Mouse (Mus musculus): ENCODE data around the gene Arid1b.
"Not testable (repeated sequence)": the region's sequence is repeated elsewhere in the genome, so short reads cannot be mapped to it uniquely, and the experiment has no call there.

Arid1b gene

GRCm38 (mm10) chr17:5059092-5059601 lies 65.0 kb downstream of the Arid1b start:
- DNase-seq: no peak

- DNase-seq: no peak
Measured at GRCm38 (mm10) chr17:5060515-5061084, 66.5 kb downstream of the Arid1b start.

DNA sequence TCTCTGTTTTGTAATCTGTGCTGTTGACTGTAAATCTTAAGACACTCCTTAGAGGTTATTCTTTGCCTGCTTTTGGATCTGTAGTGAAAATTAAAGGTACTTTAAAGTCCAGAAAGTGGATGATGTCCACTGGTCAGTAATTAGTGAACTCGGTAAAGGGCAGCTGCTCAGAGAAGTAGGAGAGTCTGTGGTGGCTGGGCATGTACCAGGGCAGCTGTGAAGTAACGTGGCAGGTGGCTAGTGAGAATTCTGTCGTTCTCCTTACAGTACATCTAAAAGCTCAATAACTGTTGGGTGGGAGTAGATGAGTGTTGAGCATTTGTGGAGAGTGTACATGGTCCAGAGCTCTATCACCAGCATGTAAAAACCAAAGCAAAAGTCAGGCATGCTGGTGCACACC lies 67.1 kb downstream of the Arid1b start:
- no peak for DNase-seq

- DNase-seq: no peak
Measured at GRCm38 (mm10) chr17:5061593-5061992, 67.5 kb downstream of the Arid1b start.

GRCm38 (mm10) chr17:5063471-5064176 lies 69.5 kb downstream of the Arid1b start:
- DNase-seq: no peak

GRCm38 (mm10) chr17:5064777-5065176 lies 70.6 kb downstream of the Arid1b start:
- DNase-seq: no peak

GRCm38 (mm10) chr17:5065270-5065669 lies 71.1 kb downstream of the Arid1b start:
- no peak for DNase-seq

DNA sequence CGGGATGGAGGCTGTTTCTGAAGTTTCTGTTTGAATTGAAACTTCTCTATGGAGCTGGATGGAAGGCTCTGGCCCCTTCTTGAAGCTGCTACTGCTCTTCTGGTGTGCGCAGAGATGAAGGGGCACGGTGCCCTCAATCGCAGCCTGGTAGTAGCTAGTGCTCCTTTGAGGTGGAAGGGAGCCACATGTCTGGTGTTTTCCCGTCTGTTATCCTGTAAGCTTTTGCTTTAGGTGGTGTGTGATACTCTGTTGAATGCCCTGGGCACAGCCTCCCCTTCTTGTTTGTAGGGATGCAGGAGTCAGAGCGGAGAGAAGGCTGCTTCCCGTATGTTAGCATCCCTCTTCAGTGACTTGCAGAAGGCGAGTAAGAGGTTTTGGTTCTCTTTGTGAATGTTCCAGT lies 72.7 kb downstream of the Arid1b start:
- no peak for DNase-seq

DNA sequence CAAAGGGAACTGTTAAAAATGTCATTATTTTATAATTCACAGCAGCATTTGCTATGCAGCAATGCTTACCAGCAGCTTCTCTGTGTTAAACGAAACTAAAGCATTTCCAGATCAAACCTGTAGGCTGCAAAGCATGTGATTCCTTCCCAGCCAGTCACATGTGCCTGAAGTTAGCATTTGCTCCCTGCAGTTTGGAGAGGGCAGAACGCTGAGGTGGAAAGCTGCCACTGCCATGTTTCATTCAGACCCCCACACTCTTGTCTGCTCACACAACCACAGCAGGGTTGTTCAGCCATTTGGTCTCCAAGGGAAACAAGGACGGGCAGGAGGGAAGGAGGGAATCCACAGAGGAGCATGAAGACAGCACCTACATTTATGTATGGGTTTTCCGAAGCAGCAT lies 73.1 kb downstream of the Arid1b start:
- no peak for DNase-seq

DNA sequence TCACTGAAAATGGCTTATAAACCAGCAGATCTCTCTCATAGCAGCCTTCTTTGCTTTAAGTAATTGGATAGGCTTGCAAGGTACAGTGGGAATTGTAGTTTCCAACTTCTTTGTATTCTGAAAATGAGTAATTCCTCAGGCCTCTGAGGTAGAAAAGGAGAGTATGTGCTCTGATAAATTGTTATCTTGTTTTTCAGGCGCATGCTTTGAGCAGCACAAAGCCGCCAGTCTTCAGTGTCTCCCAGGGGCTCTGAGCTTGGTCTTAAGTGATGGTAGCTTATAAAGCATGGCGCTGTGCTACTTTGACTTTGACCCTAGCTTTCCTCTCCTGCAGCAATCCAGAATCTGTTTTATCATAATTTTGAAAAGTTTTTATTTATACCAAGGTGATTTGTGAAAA lies 76.3 kb downstream of the Arid1b start:
- DNase-seq: no peak

DNA sequence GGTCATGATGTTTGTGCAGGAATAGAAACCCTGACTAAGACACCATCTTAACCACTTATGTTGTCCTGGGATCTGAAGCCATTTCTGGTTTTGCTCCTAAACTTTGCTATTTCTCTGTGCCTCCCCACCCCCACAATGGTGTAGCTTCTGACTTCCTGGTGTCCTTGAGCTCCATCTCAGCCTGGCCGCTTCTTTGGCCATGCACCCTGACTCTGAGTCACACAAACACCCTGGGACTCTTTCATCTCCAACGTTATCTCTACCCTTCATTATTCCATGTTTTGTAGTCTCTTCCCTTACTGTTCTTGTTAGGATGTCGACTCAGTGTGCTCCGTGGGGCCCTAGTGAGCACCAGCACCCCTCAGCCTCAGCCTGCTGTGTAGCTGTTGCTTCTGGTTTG lies 78.4 kb downstream of the Arid1b start:
- no peak for DNase-seq

DNA sequence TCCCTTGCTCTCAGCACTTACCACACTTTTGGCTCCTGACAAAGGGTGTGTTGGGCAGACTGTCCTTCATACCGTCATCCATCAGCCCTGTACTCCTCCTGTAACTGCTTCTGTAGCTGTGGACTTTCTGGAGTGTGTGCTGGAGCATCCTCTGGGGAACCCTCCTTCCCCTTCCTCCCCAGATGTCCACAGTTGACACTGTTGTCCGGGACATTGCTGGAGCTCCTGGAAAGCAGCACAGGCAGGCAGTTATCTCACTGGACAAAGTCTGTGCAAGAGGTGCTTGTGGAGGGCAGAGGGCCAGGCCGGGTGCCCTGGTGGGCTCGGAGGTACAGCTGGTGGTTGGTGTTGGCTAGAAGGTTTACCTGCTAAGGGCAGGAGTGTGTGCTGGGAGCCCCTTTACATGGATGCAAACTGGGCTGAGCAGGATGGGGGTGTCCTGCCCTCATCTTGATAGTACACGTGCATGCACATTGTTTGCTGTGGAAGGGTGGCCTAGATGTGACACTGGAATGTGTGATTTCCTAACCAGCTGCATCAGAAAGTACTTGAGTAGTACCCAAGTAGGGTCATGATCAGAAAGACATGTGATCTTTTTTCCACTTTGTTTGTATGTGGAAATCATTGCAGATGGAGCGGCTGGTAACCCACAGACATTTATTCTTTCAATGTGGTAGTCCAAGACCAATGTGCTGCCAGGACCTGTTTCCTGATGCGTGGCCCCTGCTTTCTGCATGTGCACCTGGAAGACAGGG lies 80.8 kb downstream of the Arid1b start:
- no peak for DNase-seq

DNA sequence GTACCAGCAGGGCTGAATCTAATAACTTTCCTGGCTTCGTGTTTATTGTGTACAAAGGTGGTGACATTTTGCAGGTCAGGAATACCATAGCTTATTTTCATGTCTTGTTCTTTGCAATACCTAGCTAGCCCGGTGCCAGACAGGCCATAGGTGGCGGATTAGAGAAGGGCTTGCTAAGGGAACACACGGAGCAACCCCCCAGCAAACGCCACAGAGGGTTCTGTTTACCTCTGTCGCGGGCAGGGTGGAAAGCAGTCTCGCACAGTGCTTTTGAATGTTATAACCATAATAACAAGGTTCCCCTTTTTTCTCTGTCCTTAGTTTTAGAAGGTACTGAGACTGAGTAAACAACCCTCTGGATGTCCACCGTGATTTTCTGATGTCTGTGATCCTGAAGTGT lies 83.9 kb downstream of the Arid1b start:
- no peak for DNase-seq

GRCm38 (mm10) chr17:5078576-5078975 lies 84.4 kb downstream of the Arid1b start:
- no peak for DNase-seq

- DNase-seq: no peak
Measured at GRCm38 (mm10) chr17:5080884-5081419, 86.8 kb downstream of the Arid1b start.

DNA sequence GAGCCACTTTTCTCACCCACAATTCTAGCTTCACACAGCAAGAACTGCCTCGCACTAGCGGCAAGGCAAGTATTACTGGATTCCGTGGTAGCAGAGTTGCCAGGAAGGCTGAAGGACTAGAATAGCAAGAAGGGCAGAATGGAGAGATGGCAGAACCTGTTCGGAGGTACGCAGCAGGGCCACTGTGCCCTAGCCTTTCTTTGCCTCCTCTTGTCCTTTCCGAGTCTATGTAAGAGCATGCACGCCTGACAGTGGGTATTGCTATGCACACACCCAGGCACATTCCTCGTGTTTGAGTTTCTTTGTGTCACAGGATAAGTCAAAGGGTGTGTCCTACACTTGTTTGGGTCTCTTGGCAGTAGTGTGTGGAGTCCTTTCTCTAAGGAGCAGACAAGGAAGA lies 88.1 kb downstream of the Arid1b start:
- no peak for DNase-seq

DNA sequence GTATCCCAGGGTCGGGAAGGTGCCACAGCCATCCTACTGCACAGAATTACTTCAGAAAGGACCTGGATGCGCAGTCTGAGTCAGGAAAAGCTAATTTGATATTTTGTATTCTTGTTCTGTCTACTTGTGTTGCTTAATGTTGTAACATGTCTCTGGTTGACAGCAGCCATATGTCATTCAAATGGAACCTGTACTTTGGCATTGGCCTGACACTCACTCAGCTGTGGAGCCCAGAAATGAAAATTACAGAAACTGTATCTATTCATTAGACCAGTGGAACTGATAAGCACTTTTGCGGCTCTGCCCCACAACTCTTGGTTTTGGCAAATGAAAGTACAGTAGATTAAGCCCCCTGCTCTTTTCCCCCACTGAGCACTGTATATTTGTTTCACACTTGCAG lies 89.4 kb downstream of the Arid1b start:
- no peak for DNase-seq

- no peak for DNase-seq
Measured at GRCm38 (mm10) chr17:5084139-5084538, 90.0 kb downstream of the Arid1b start.

DNA sequence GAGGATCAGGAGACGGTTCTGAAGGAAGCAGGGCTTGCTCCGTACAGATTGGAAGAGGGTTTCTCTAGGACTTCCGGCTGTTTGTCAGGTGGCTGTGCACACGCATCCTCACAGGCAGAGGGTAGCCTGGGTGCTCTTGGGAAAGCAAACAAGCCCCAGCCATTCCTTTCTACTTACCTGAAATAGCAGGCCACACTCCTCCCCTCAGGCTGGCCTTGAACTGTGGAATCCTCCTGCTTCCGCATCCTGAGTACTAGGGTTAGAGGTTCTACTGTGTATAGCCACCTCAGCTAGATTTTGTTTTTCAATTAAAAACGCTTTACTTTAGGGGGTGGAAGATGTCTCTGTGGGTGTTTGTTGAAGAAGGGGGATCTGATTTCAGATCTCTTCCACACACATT lies 90.9 kb downstream of the Arid1b start:
- DNase-seq: no peak

DNA sequence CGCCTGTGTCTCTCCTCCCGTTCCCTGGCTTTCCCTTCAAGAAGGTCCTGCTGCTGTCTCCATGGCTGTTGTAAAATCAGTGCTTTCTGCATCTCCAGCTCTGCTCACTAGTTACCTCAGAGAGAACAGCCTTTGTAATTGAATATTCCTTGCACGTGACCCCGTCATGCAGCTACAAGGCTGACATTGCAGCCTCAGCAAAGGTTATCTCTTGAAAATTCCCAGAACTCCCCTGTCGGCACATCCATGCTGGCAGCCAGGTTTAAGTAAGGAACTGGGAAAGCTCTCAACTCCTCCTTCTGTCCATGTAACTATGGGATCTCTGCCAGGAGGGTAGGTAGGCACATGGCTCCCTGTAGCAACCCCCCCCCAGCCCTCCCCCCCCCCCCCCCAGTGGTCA lies 91.8 kb downstream of the Arid1b start:
- DNase-seq: no peak

DNA sequence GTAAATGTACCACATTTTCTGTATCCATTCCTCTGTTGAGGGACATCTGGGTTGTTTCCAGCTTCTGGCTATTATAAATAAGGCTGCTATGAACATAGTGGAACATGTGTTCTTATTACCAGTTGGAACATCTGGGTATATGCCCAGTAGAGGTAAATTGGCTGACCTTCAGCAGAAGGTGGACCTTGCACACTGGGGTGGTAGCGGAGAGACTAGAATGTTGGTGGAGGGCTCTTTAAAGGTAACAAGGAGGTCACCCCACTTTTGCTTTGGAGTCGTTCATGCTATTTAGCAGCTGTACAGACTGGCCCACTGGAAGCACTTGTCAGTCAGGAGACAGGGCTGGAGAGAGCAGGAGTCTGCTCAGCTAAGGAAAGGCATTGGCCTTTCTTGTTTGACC lies 94.1 kb downstream of the Arid1b start:
- DNase-seq: not testable (repeated sequence)

- DNase-seq: no peak
Measured at GRCm38 (mm10) chr17:5088822-5089221, 94.7 kb downstream of the Arid1b start.

GRCm38 (mm10) chr17:5089541-5089940 lies 95.4 kb downstream of the Arid1b start:
- DNase-seq: no peak

DNA sequence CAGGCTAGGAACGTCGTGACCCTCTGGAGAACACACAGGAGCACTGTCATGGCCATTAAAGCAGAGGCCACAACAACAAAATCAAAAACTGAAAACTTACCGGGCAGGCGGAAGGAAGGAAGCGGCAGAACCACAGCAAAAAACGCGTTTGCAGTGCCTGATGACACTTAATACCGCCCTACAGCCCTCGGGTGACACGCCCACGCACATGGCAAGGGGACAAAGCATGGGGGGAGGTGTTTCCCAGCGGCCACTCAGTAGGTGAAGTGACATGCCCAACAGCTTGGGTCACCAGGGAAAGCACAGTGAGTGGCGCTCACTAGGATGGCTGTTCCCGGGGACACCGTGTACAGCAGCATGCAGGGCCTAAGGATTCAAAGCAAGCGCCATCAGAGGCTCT lies 97.4 kb downstream of the Arid1b start:
- DNase-seq: no peak

Data from right cerebral cortex, adult 18-20 months (tissue).